Mouse (Mus musculus) layer of hippocampus, adult 18-20 months (tissue): Measurements from ENCODE around the gene B230217C12Rik. TPM values are rescaled to one million over a fixed set of nuclear protein-coding genes. Genes with fewer than 3 reads are reported as not detected.
"Not testable (repeated sequence)": the region's sequence is repeated elsewhere in the genome, so short reads cannot be mapped to it uniquely, and the experiment has no call there.

Experiments used
- DNase-seq, 2 experiments: peaks; one replicate each; pipeline ENCODE4 v3.0.0; 2022; ENCODE audit warnings: low spot score in 2 of 2
- total RNA-seq, 2 experiments: library from RNA; stranded (reverse); gene quantifications; 2 replicates each; pipeline ENCODE4 v1.2.3; 2021

Gene B230217C12Rik
- total RNA-seq, 2 experiments from 2014 or later, result 70.8 to 71.5 TPM

GRCm38 (mm10) chr11:97865421-97865820, 24.8 kb downstream of the B230217C12Rik start:
- no peak for DNase-seq

DNA sequence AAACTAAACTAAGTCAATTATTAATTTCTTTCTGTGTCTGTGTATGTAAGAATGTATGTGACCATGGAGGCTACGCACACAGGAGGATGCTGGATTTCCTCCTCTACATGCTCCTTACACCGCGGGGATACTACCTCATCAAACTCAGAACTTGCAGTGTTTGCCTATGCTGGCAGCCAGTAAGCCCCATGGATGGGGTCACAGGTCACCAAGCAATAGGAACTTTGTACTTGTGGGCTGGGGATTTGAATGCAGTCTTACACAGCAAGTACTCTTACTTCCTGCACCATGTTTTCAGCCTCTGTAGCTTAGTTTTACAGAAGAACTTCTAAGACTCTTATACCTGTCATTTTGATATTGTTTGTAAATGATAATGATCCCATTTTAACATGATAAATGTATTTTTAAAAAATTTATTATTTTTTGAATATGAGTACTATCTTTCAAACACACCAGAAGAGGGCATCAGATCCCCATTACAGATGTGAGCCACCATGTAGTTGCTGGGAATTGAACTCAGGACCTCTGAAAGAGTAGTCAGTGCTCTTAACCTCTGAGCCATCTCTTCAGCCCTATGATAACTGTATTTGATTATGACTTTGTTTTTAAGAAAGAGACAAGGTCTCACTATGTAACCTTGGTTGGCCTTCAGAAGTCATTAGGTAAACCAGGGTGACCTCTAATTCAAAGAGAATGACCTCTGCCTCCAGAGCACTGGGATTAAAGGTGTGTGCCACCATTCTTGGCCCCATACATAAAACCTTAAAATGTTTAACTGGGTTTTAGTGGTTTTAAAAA, 25.7 kb downstream of the B230217C12Rik start:
- no peak for DNase-seq

DNA sequence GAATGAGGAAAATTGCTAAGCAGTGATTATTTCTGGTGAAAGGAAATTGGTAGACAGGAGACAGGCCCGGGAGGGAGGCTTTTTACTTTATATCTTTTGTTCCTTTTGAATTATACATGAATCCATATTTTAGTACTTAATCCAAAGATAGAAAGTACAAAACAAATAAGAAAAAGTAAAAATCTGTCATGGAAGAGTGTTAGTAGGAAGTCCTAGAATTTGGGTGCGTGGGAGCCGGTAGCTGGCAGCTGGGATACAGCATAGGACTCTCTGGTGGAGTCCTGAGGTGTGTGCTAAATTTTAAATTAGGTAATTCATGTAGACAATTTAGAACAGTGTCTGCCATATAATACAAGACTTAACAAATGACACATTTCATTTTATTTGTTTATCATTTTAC, 27.0 kb downstream of the B230217C12Rik start:
- DNase-seq, result peak in 1 of 2 experiments; percentile 44

DNA sequence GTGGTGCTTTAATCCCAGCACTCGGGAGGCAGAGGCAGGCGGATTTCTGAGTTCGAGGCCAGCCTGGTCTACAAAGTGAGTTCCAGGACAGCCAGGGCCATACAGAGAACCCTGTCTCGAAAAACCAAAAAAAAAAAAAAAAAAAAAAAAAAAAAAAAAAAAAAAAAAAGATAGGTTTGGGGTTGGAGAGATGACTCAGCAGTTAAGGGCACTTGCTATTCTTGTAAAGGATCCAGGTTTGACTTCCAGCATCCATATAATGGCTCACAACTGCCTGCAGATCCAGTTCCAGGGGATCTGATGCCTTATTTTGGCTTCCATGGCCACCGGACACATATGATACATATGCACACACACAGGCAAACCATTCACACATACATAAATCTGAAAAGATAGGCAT, 31.8 kb downstream of the B230217C12Rik start:
- DNase-seq, result not testable (repeated sequence)

GRCm38 (mm10) chr11:97874396-97874795, 33.8 kb downstream of the B230217C12Rik start:
- no peak for DNase-seq

- no peak for DNase-seq
Observed at GRCm38 (mm10) chr11:97877341-97877740, 36.8 kb downstream of the B230217C12Rik start.

- no peak for DNase-seq
Observed at GRCm38 (mm10) chr11:97880362-97880761, 39.8 kb downstream of the B230217C12Rik start.

DNA sequence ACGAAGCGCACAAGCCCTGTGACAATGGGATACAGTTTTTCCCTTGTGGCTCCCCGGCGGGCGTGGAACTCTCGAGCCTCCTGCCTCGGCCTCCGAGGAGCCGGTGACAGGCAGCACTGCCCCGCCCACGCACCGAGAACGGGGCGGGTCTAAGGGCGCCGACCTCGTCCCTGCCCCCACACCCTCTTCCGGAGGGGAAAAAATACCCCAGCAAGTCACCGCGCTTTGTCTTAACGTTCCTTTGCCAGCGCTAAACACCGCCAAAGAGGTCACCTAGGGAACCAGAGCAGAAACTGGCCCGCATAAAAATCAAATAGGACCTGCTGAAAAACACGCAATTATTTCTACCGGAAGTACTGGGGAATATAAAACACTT, 43.0 kb downstream of the B230217C12Rik start:
- DNase-seq, result peak in 1 of 2 experiments; percentile 52

GRCm38 (mm10) chr11:97883918-97884600, 43.5 kb downstream of the B230217C12Rik start, which contains the start of gene Fbxo47:
Gene Fbxo47, minus strand, starts transcription at chr11:97884154.
- DNase-seq, result peak; percentile 95 to 97

- no peak for DNase-seq
Observed at GRCm38 (mm10) chr11:97884601-97885185, 44.1 kb downstream of the B230217C12Rik start.

- DNase-seq, result no peak
Observed at GRCm38 (mm10) chr11:97885296-97885915, 44.8 kb downstream of the B230217C12Rik start.

GRCm38 (mm10) chr11:97891821-97892220, 51.2 kb downstream of the B230217C12Rik start:
- DNase-seq, result no peak

Other genes with a start within 250 kb of the B230217C12Rik start
- 10 to 100 TPM; 46.1 to 48.8 TPM for gene Epop, start 211.1 kb upstream of the B230217C12Rik start, total RNA-seq
- gene Mllt6, start 177.4 kb upstream of the B230217C12Rik start, total RNA-seq, result 100 to 1,000 TPM; 122 to 137 TPM
- 10 to 100 TPM; 51.3 to 52.0 TPM for gene Cisd3, start 155.0 kb upstream of the B230217C12Rik start, total RNA-seq
- 10 to 100 TPM; 21.7 to 24.6 TPM for gene Pcgf2, start 140.3 kb upstream of the B230217C12Rik start, total RNA-seq
- 100 to 1,000 TPM; 124 to 128 TPM for gene Psmb3, start 137.4 kb upstream of the B230217C12Rik start, total RNA-seq
- 100 to 1,000 TPM; 114 to 115 TPM for gene Pip4k2b, start 96.1 kb upstream of the B230217C12Rik start, total RNA-seq
- 10 to 100 TPM; 18.6 to 23.2 TPM for gene Cwc25, start 74.2 kb upstream of the B230217C12Rik start, total RNA-seq
- gene 1700001P01Rik, start 64.9 kb upstream of the B230217C12Rik start, total RNA-seq, result 1 to 10 TPM; 1.1 to 1.2 TPM
- 100 to 1,000 TPM; 367 to 379 TPM for gene Rpl23, start 58.3 kb upstream of the B230217C12Rik start, total RNA-seq
- gene Lasp1, start 41.8 kb upstream of the B230217C12Rik start, total RNA-seq, result 100 to 1,000 TPM; 107 to 110 TPM
- gene Fbxo47, start 43.4 kb downstream of the B230217C12Rik start, total RNA-seq, result 1 to 10 TPM; 1.6 to 2.6 TPM
- gene Plxdc1, start 145.7 kb downstream of the B230217C12Rik start, total RNA-seq, result 10 to 100 TPM; 10.3 to 14.4 TPM
- gene Arl5c, start 155.4 kb downstream of the B230217C12Rik start, total RNA-seq, result under 1 TPM; 0.76 to 0.94 TPM
- 100 to 1,000 TPM; 148 to 155 TPM for gene Cacnb1, start 182.3 kb downstream of the B230217C12Rik start, total RNA-seq
- gene Rpl19, start 185.9 kb downstream of the B230217C12Rik start, total RNA-seq, result 100 to 1,000 TPM; 601 to 664 TPM
- gene Stac2, start 212.7 kb downstream of the B230217C12Rik start, total RNA-seq, result 10 to 100 TPM; 45.7 to 55.2 TPM